Mouse (Mus musculus): ENCODE measurements around the gene Sept7. TPM values are rescaled to one million over a fixed set of nuclear protein-coding genes. Genes with fewer than 3 reads are reported as not detected.

The Sept7 gene
- total and polyA plus RNA-seq, 3 experiments: 66.7 to 254 (median 67.0) TPM

- Histone ChIP-seq H3K27me3 (ENCODE audit: control insufficient read depth in 1 of 2, insufficient read depth in 2 of 2, low read length in 2 of 2) (no peaks in the 10 kb centered on the region; a peak in 1 of 4 replicates), H3K9me3 (replicated peaks; ENCODE audit: insufficient read depth, low read length) (no peaks in the 10 kb centered on the region), H3K36me3 (ENCODE audit: control insufficient read depth in 1 of 2, insufficient read depth in 2 of 2, low read length in 2 of 2) (peaks cover 0 to 2% of the 10 kb centered on the region in 2 experiments; a peak in 2 of 4 replicates), H3K9ac (ENCODE audit: control insufficient read depth, low read depth, low read length, poor library complexity, severe bottlenecking) (no peak overlapping the region), H3K4me3 (ENCODE audit: control insufficient read depth in 1 of 2, insufficient read depth in 1 of 2, low read depth in 2 of 2, low read length in 2 of 2) (no peak overlapping the region), H3K27ac (ENCODE audit: control insufficient read depth, low read depth, low read length) (no peak overlapping the region), H3K4me1 (ENCODE audit: control insufficient read depth in 1 of 2, insufficient read depth in 2 of 2, low read length in 2 of 2) (peaks cover 2 to 3% of the 10 kb centered on the region in 2 experiments; a peak in 1 of 4 replicates), H3K79me2 (ENCODE audit: control insufficient read depth, insufficient read depth, low read length, poor library complexity) (no peaks in the 10 kb centered on the region)
- DNase-seq (ENCODE audit: low read depth, low spot score): no peak
- TF ChIP-seq GATA1 (IDR thresholded peaks at IDR 0.05; ENCODE audit: low read depth, low read length): no peak
- TF ChIP-seq HCFC1 (IDR thresholded peaks at IDR 0.05; ENCODE audit: low read depth, low read length): no peak
- TF ChIP-seq ETS1 (IDR thresholded peaks at IDR 0.05; ENCODE audit: low read depth, low read length): no peak
- TF ChIP-seq MAX (IDR thresholded peaks at IDR 0.05; ENCODE audit: low read length): no peak
- TF ChIP-seq TCF12 (IDR thresholded peaks at IDR 0.05; ENCODE audit: low read depth, low read length): no peak
- no peak for TF ChIP-seq POLR2AphosphoS5 (IDR thresholded peaks at IDR 0.05; ENCODE audit: borderline replicate concordance, low read depth, low read length)
- TF ChIP-seq ZMIZ1 (IDR thresholded peaks at IDR 0.05; ENCODE audit: low read depth, low read length): no peak
- TF ChIP-seq USF2 (IDR thresholded peaks at IDR 0.05; ENCODE audit: borderline replicate concordance in 1 of 2, insufficient read depth in 1 of 2, low read depth in 1 of 2, low read length in 2 of 2): no peak
These were observed 27.3 kb upstream of the Sept7 start for GRCm38 (mm10) chr9:25224959-25225358.

- Histone ChIP-seq H3K27me3 (ENCODE audit: control insufficient read depth in 1 of 2, insufficient read depth in 2 of 2, low read length in 2 of 2) (no peaks in the 10 kb centered on the region), H3K4me3 (ENCODE audit: control insufficient read depth in 1 of 2, insufficient read depth in 1 of 2, low read depth in 2 of 2, low read length in 2 of 2) (no peak overlapping the region), H3K27ac (ENCODE audit: control insufficient read depth, low read depth, low read length) (no peak overlapping the region), H3K36me3 (ENCODE audit: control insufficient read depth in 1 of 2, insufficient read depth in 2 of 2, low read length in 2 of 2) (no peaks in the 10 kb centered on the region; a peak in 1 of 4 replicates), H3K9ac (ENCODE audit: control insufficient read depth, low read depth, low read length, poor library complexity, severe bottlenecking) (no peak overlapping the region), H3K9me3 (replicated peaks; ENCODE audit: insufficient read depth, low read length) (no peaks in the 10 kb centered on the region), H3K4me1 (ENCODE audit: control insufficient read depth in 1 of 2, insufficient read depth in 2 of 2, low read length in 2 of 2) (no peaks in the 10 kb centered on the region), H3K79me2 (ENCODE audit: control insufficient read depth, insufficient read depth, low read length, poor library complexity) (no peaks in the 10 kb centered on the region)
- no peak for DNase-seq (ENCODE audit: low read depth, low spot score)
- TF ChIP-seq GATA1 (IDR thresholded peaks at IDR 0.05; ENCODE audit: low read depth, low read length) (no peak), CTCF (IDR thresholded peaks at IDR 0.05 in 2 of 3, conservative IDR thresholded peaks at IDR 0.05 in 1 of 3; ENCODE audit: control insufficient read depth in 1 of 3, insufficient read depth in 1 of 3, low read depth in 2 of 3, low read length in 3 of 3, poor library complexity in 1 of 3, severe bottlenecking in 1 of 3) (no peak), SIN3A (IDR thresholded peaks at IDR 0.05; ENCODE audit: low read length) (no peak), USF2 (IDR thresholded peaks at IDR 0.05; ENCODE audit: borderline replicate concordance in 1 of 2, insufficient read depth in 1 of 2, low read depth in 1 of 2, low read length in 2 of 2) (no peak), ETS1 (IDR thresholded peaks at IDR 0.05; ENCODE audit: low read depth, low read length) (no peak), ZMIZ1 (IDR thresholded peaks at IDR 0.05; ENCODE audit: low read depth, low read length) (no peak), MXI1 (IDR thresholded peaks at IDR 0.05; ENCODE audit: low read depth, low read length) (no peak), TCF12 (IDR thresholded peaks at IDR 0.05; ENCODE audit: low read depth, low read length) (no peak), BHLHE40 (IDR thresholded peaks at IDR 0.05; ENCODE audit: borderline replicate concordance, low read depth, low read length) (no peak), HCFC1 (IDR thresholded peaks at IDR 0.05; ENCODE audit: low read depth, low read length) (no peak), E2F4 (IDR thresholded peaks at IDR 0.05; ENCODE audit: borderline replicate concordance, low read depth, low read length) (no peak), MYB (IDR thresholded peaks at IDR 0.05; ENCODE audit: low read depth, low read length) (no peak), POLR2A (IDR thresholded peaks at IDR 0.05; ENCODE audit: control insufficient read depth in 1 of 2, insufficient read depth in 1 of 2, low read depth in 1 of 2, low read length in 2 of 2, poor library complexity in 1 of 2) (no peak), POLR2AphosphoS5 (IDR thresholded peaks at IDR 0.05; ENCODE audit: borderline replicate concordance, low read depth, low read length) (no peak), NRF1 (IDR thresholded peaks at IDR 0.05; ENCODE audit: insufficient read depth, low read depth, low read length, poor library complexity, severe bottlenecking) (no peak)
These were observed 22.5 kb upstream of the Sept7 start for GRCm38 (mm10) chr9:25229740-25230139.

Data from MEL (cell line).